Mouse (Mus musculus): ENCODE measurements around the gene Enpp5.

Gene Enpp5

GRCm38 (mm10) chr17:44078631-44079350 is at the start of gene Enpp5:
Gene Enpp5, plus strand, starts transcription at chr17:44078813.
- H3K27me3 ChIP-seq (ENCODE audit: insufficient read depth, low read length) = peaks cover 8% of the 10 kb centered on the region; the same call in 1 of the 2 replicates
- no peaks in the 10 kb centered on the region for H3K36me3 ChIP-seq (ENCODE audit: insufficient read depth, low read length)
- H3K4me3 ChIP-seq (replicated peaks; ENCODE audit: low read length) = peak within 1 kb of the TSS; percentile 75
- H3K4me1 ChIP-seq (replicated peaks; ENCODE audit: low read depth, low read length) = peaks cover 5% of the 10 kb centered on the region; the same call in 1 of the 2 replicates
- TF ChIP-seq CTCF (conservative IDR thresholded peaks at IDR 0.05; ENCODE audit: low read length) (no peak), POU5F1 (IDR thresholded peaks at IDR 0.05; ENCODE audit: borderline replicate concordance, low read length) (no peak), NANOG (IDR thresholded peaks at IDR 0.05; ENCODE audit: borderline replicate concordance, low read length) (no peak)
- no peaks in the 10 kb centered on the region for H3K9me3 ChIP-seq (ENCODE audit: low read length)

GRCm38 (mm10) chr17:44029616-44030015 is 49.0 kb upstream of the Enpp5 start:
- no peak overlapping the region for H3K4me3 ChIP-seq (replicated peaks; ENCODE audit: low read length)
- H3K4me1 ChIP-seq (replicated peaks; ENCODE audit: low read depth, low read length) = peaks cover 17% of the 10 kb centered on the region
- H3K36me3 ChIP-seq (ENCODE audit: insufficient read depth, low read length) = no peaks in the 10 kb centered on the region
- no peaks in the 10 kb centered on the region for H3K27me3 ChIP-seq (ENCODE audit: insufficient read depth, low read length)
- no peak for TF ChIP-seq POU5F1 (IDR thresholded peaks at IDR 0.05; ENCODE audit: borderline replicate concordance, low read length)
- TF ChIP-seq NANOG (IDR thresholded peaks at IDR 0.05; ENCODE audit: borderline replicate concordance, low read length) = no peak
- TF ChIP-seq CTCF (conservative IDR thresholded peaks at IDR 0.05; ENCODE audit: low read length) = no peak
- H3K9me3 ChIP-seq (ENCODE audit: low read length) = no peaks in the 10 kb centered on the region

- Histone ChIP-seq H3K36me3 (ENCODE audit: insufficient read depth, low read length) (no peaks in the 10 kb centered on the region), H3K27me3 (ENCODE audit: insufficient read depth, low read length) (no peaks in the 10 kb centered on the region), H3K4me3 (replicated peaks; ENCODE audit: low read length) (no peak overlapping the region), H3K9me3 (ENCODE audit: low read length) (no peaks in the 10 kb centered on the region), H3K4me1 (replicated peaks; ENCODE audit: low read depth, low read length) (peaks cover 12% of the 10 kb centered on the region; the same call in 1 of the 2 replicates)
- TF ChIP-seq NANOG (IDR thresholded peaks at IDR 0.05; ENCODE audit: borderline replicate concordance, low read length) (no peak), POU5F1 (IDR thresholded peaks at IDR 0.05; ENCODE audit: borderline replicate concordance, low read length) (no peak), CTCF (conservative IDR thresholded peaks at IDR 0.05; ENCODE audit: low read length) (no peak)
These were observed 47.6 kb upstream of the Enpp5 start for GRCm38 (mm10) chr17:44030776-44031587.

DNA sequence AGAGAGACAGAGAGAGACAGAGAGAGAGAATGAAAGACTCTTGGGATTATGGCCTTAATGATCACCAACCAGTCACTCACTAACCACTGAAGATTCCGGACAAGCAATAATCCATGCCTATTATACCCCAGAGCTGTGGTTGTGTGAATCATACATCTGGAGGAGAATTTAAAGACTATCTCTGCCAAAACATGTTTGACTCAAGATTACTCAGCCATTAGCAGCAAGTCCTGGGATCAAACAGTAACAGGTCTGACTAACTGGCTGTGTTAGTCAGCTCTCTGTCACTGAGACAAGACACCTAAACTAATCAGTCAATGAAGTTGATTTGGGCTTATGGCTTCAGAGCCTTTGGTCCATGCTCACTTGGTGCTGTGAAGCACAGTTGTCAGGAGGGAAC is 43.6 kb upstream of the Enpp5 start:
- Histone ChIP-seq H3K36me3 (ENCODE audit: insufficient read depth, low read length) (no peaks in the 10 kb centered on the region), H3K27me3 (ENCODE audit: insufficient read depth, low read length) (no peaks in the 10 kb centered on the region), H3K9me3 (ENCODE audit: low read length) (no peaks in the 10 kb centered on the region), H3K4me1 (replicated peaks; ENCODE audit: low read depth, low read length) (peaks cover 12% of the 10 kb centered on the region; the same call in 1 of the 2 replicates), H3K4me3 (replicated peaks; ENCODE audit: low read length) (no peak overlapping the region)
- no peak for TF ChIP-seq POU5F1 (IDR thresholded peaks at IDR 0.05; ENCODE audit: borderline replicate concordance, low read length)
- TF ChIP-seq CTCF (conservative IDR thresholded peaks at IDR 0.05; ENCODE audit: low read length) = no peak
- TF ChIP-seq NANOG (IDR thresholded peaks at IDR 0.05; ENCODE audit: borderline replicate concordance, low read length) = no peak

DNA sequence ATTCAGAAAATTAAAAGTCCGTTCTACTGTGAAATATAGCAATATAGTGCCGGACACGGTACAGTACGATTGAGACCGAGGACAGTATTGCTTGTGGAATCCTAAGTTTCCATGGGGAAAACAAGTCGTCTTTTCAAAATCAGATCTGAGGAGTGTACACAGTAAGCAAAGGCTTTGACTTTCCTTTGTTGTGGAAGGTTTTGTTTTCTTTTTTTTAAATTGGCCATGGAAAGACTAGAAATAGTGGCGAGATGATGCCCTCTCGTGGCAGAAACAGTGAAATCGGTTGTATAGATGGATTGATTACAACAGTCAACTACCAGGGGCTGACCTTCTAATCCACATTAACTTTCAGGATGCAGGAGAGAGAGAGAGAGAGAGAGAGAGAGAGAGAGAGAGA is 40.0 kb upstream of the Enpp5 start:
- no peak overlapping the region for H3K4me3 ChIP-seq (replicated peaks; ENCODE audit: low read length)
- TF ChIP-seq NANOG (IDR thresholded peaks at IDR 0.05; ENCODE audit: borderline replicate concordance, low read length) (no peak), POU5F1 (IDR thresholded peaks at IDR 0.05; ENCODE audit: borderline replicate concordance, low read length) (no peak), CTCF (conservative IDR thresholded peaks at IDR 0.05; ENCODE audit: low read length) (no peak)
- no peaks in the 10 kb centered on the region for H3K27me3 ChIP-seq (ENCODE audit: insufficient read depth, low read length)
- H3K4me1 ChIP-seq (replicated peaks; ENCODE audit: low read depth, low read length) = no peaks in the 10 kb centered on the region
- no peaks in the 10 kb centered on the region for H3K9me3 ChIP-seq (ENCODE audit: low read length)
- no peaks in the 10 kb centered on the region for H3K36me3 ChIP-seq (ENCODE audit: insufficient read depth, low read length)

- no peaks in the 10 kb centered on the region for H3K4me1 ChIP-seq (replicated peaks; ENCODE audit: low read depth, low read length)
- no peaks in the 10 kb centered on the region for H3K36me3 ChIP-seq (ENCODE audit: insufficient read depth, low read length)
- TF ChIP-seq NANOG (IDR thresholded peaks at IDR 0.05; ENCODE audit: borderline replicate concordance, low read length) = no peak
- TF ChIP-seq CTCF (conservative IDR thresholded peaks at IDR 0.05; ENCODE audit: low read length) = no peak
- TF ChIP-seq POU5F1 (IDR thresholded peaks at IDR 0.05; ENCODE audit: borderline replicate concordance, low read length) = no peak
- H3K9me3 ChIP-seq (ENCODE audit: low read length) = no peaks in the 10 kb centered on the region
- H3K27me3 ChIP-seq (ENCODE audit: insufficient read depth, low read length) = no peaks in the 10 kb centered on the region
- H3K4me3 ChIP-seq (replicated peaks; ENCODE audit: low read length) = no peak overlapping the region
These were observed 38.2 kb upstream of the Enpp5 start for GRCm38 (mm10) chr17:44040449-44040848.

DNA sequence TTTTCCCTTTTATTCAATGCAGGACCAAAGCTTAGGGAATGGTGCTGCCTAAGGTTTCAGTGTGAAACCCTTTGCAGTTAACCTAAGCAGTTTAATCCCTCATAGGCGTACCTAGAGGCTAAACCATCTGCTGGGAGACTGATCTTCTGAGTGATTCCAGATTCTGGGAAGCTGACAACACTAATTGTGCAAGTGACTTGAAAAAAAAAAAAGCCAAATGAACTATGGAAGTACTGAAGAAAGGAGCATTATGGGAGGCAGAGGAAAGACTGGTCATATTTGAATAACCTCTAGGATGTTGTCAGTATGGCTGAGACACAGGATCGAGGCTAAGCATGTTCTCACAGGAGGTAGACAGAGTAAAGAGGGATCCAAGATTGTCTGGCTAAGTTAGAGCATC is 36.3 kb upstream of the Enpp5 start:
- TF ChIP-seq POU5F1 (IDR thresholded peaks at IDR 0.05; ENCODE audit: borderline replicate concordance, low read length) (no peak), NANOG (IDR thresholded peaks at IDR 0.05; ENCODE audit: borderline replicate concordance, low read length) (no peak), CTCF (conservative IDR thresholded peaks at IDR 0.05; ENCODE audit: low read length) (no peak)
- no peaks in the 10 kb centered on the region for H3K36me3 ChIP-seq (ENCODE audit: insufficient read depth, low read length)
- H3K9me3 ChIP-seq (ENCODE audit: low read length) = no peaks in the 10 kb centered on the region
- no peaks in the 10 kb centered on the region for H3K4me1 ChIP-seq (replicated peaks; ENCODE audit: low read depth, low read length)
- no peak overlapping the region for H3K4me3 ChIP-seq (replicated peaks; ENCODE audit: low read length)
- no peaks in the 10 kb centered on the region for H3K27me3 ChIP-seq (ENCODE audit: insufficient read depth, low read length)

- H3K4me3 ChIP-seq (replicated peaks; ENCODE audit: low read length) = no peak overlapping the region
- H3K9me3 ChIP-seq (ENCODE audit: low read length) = no peaks in the 10 kb centered on the region
- no peak for TF ChIP-seq CTCF (conservative IDR thresholded peaks at IDR 0.05; ENCODE audit: low read length)
- TF ChIP-seq POU5F1 (IDR thresholded peaks at IDR 0.05; ENCODE audit: borderline replicate concordance, low read length) = no peak
- TF ChIP-seq NANOG (IDR thresholded peaks at IDR 0.05; ENCODE audit: borderline replicate concordance, low read length) = no peak
- no peaks in the 10 kb centered on the region for H3K27me3 ChIP-seq (ENCODE audit: insufficient read depth, low read length)
- no peaks in the 10 kb centered on the region for H3K36me3 ChIP-seq (ENCODE audit: insufficient read depth, low read length)
- H3K4me1 ChIP-seq (replicated peaks; ENCODE audit: low read depth, low read length) = no peaks in the 10 kb centered on the region
These were observed 35.8 kb upstream of the Enpp5 start for GRCm38 (mm10) chr17:44042861-44043260.
